Mouse (Mus musculus): ENCODE measurements around the gene Rfng.
A peak's percentile ranks its signal among the peaks of the same experiment; 100 is the strongest.
"Not testable (repeated sequence)": the region's sequence is repeated elsewhere in the genome, so short reads cannot be mapped to it uniquely, and the experiment has no call there.

Gene Rfng

GRCm38 (mm10) chr11:120773463-120774190 is 10.4 kb downstream of the Rfng start:
- no peak for DNase-seq (ENCODE audit: low spot score)

- DNase-seq (ENCODE audit: low spot score): no peak
Observed at GRCm38 (mm10) chr11:120772749-120773148, 11.3 kb downstream of the Rfng start.

- no peak for DNase-seq (ENCODE audit: low spot score)
Observed at GRCm38 (mm10) chr11:120768206-120768605, 15.8 kb downstream of the Rfng start.

GRCm38 (mm10) chr11:120767023-120767422 is 17.0 kb downstream of the Rfng start:
- DNase-seq (ENCODE audit: low spot score): not testable (repeated sequence)

- not testable (repeated sequence) for DNase-seq (ENCODE audit: low spot score)
Observed at GRCm38 (mm10) chr11:120763121-120763999, 20.6 kb downstream of the Rfng start.

- DNase-seq (ENCODE audit: low spot score): not testable (repeated sequence)
Observed at GRCm38 (mm10) chr11:120762672-120763041, 21.4 kb downstream of the Rfng start, which contains the start of gene Hmga1b. Gene Hmga1b (plus strand): TSS chr11:120762794.

GRCm38 (mm10) chr11:120761811-120762671 is 22.0 kb downstream of the Rfng start:
- DNase-seq (ENCODE audit: low spot score): no peak

- peak; percentile 55 for DNase-seq (ENCODE audit: low spot score)
Observed at GRCm38 (mm10) chr11:120760236-120760635, 23.8 kb downstream of the Rfng start.

GRCm38 (mm10) chr11:120751606-120752005 is 32.4 kb downstream of the Rfng start:
- DNase-seq (ENCODE audit: low spot score): no peak

GRCm38 (mm10) chr11:120749430-120749829 is 34.6 kb downstream of the Rfng start:
- DNase-seq (ENCODE audit: low spot score): peak; percentile 40

GRCm38 (mm10) chr11:120747974-120748373 is 36.0 kb downstream of the Rfng start:
- no peak for DNase-seq (ENCODE audit: low spot score)

GRCm38 (mm10) chr11:120744121-120744701 is 39.8 kb downstream of the Rfng start:
- DNase-seq (ENCODE audit: low spot score): no peak

- no peak for DNase-seq (ENCODE audit: low spot score)
Observed at GRCm38 (mm10) chr11:120740981-120741380, 43.0 kb downstream of the Rfng start.

- no peak for DNase-seq (ENCODE audit: low spot score)
Observed at GRCm38 (mm10) chr11:120736424-120736823, 47.6 kb downstream of the Rfng start.

- no peak for DNase-seq (ENCODE audit: low spot score)
Observed at GRCm38 (mm10) chr11:120733521-120733920, 50.5 kb downstream of the Rfng start.

- no peak for DNase-seq (ENCODE audit: low spot score)
Observed at GRCm38 (mm10) chr11:120731858-120732680, 51.9 kb downstream of the Rfng start, which contains the start of gene Cbr2. Gene Cbr2 (minus strand): TSS chr11:120732114.

- DNase-seq (ENCODE audit: low spot score): no peak
Observed at GRCm38 (mm10) chr11:120731395-120731794, 52.6 kb downstream of the Rfng start.
